Mouse (Mus musculus) CD4-positive helper T cell, adult 2 months (primary cell): ENCODE measurements around the gene Elfn1.

ENCODE experiments used
- DNase-seq: peaks from one replicate; pipeline ENCODE4 v3.0.0-alpha.2; 2012; ENCODE audit warnings: low read depth, missing footprints, low spot score

Gene Elfn1

GRCm38 (mm10) chr5:140021755-140022154 is 114.0 kb downstream of the Elfn1 start:
- DNase-seq, result no peak

- no peak for DNase-seq
Measured at GRCm38 (mm10) chr5:140022861-140023260, 115.1 kb downstream of the Elfn1 start.

GRCm38 (mm10) chr5:140023941-140024500 is 116.3 kb downstream of the Elfn1 start:
- no peak for DNase-seq
